Mouse (Mus musculus) liver, adult 2 months (tissue): ENCODE data around the gene Card10. TPM values are rescaled to one million over a fixed set of nuclear protein-coding genes. Genes with fewer than 3 reads are reported as not detected.

Source experiments
- DNase-seq: peaks from one replicate; pipeline ENCODE4 v3.0.0-alpha.2; 2011; ENCODE audit warnings: low read depth, low spot score; ENCODE audit errors: extremely low read depth
- H3K27ac ChIP-seq: fragments of 200-500 bp; replicated peaks from 2 replicates; pipeline ENCODE4 v1.5.1; 2012; ENCODE audit warnings: low read depth, mild to moderate bottlenecking, control low read depth, inconsistent platforms, low read length; ENCODE audit not compliant: insufficient read depth
- H3K27me3 ChIP-seq: fragments of 200-500 bp; 2 replicates; pipeline ENCODE4 v1.6.1; 2012; ENCODE audit warnings: mild to moderate bottlenecking, moderate library complexity, low read length, inconsistent platforms; ENCODE audit not compliant: control insufficient read depth, insufficient read depth
- H3K36me3 ChIP-seq: fragments of 200-500 bp; 2 replicates; pipeline ENCODE4 v1.6.1; 2012; ENCODE audit warnings: low read length, inconsistent platforms; ENCODE audit not compliant: control insufficient read depth, insufficient read depth
- H3K4me1 ChIP-seq: fragments of 200-500 bp; 2 replicates; pipeline ENCODE4 v1.6.1; 2011; ENCODE audit warnings: low read length; ENCODE audit not compliant: control insufficient read depth, insufficient read depth
- H3K4me3 ChIP-seq: fragments of 200-500 bp; 2 replicates; pipeline ENCODE4 v1.5.1; 2011; ENCODE audit warnings: low read depth, mild to moderate bottlenecking, control low read depth, low read length, moderate library complexity; ENCODE audit not compliant: insufficient read depth
- H3K79me2 ChIP-seq: fragments of 200-500 bp; 2 replicates; pipeline ENCODE4 v1.6.1; 2012; ENCODE audit warnings: inconsistent platforms, mild to moderate bottlenecking, low read length, moderate library complexity; ENCODE audit not compliant: control insufficient read depth, insufficient read depth
- H3K9ac ChIP-seq: fragments of 200-500 bp; 2 replicates; pipeline ENCODE4 v1.6.1; 2012; ENCODE audit warnings: low read depth, mild to moderate bottlenecking, control low read depth, inconsistent platforms, low read length
- CTCF ChIP-seq: fragments of 200-500 bp; IDR thresholded peaks from 2 replicates; pipeline ENCODE4 v1.5.1; 2011; ENCODE audit warnings: low read depth, low read length, control low read depth
- POLR2A ChIP-seq: fragments of 200-500 bp; IDR thresholded peaks from 2 replicates; pipeline ENCODE4 v1.6.1; 2011; ENCODE audit warnings: low read length, control low read depth; ENCODE audit not compliant: insufficient read depth; ENCODE audit errors: extremely low read depth
- WGBS: fragments of 180-500 bp; shearing (Covaris S2); methylation state at CpG from one replicate; pipeline ENCODE4 v1.1.7; 2018; 5-methylcytosine and 5-hydroxymethylcytosine counted together
- polyA plus RNA-seq: library from polyadenylated mRNA; depleted of rRNA; stranded (reverse); fragments of >200 nt; gene quantifications from 2 replicates; pipeline ENCODE4 v1.2.3, GENCODE M21; 2012
- total RNA-seq: library from RNA; depleted of rRNA; stranded (reverse); fragments of >200 nt; gene quantifications from 2 replicates; pipeline ENCODE4 v1.2.3, GENCODE M21; 2014

Card10 gene
- total and polyA plus RNA-seq, 2 experiments, result 2.7 to 18.7 TPM

DNA sequence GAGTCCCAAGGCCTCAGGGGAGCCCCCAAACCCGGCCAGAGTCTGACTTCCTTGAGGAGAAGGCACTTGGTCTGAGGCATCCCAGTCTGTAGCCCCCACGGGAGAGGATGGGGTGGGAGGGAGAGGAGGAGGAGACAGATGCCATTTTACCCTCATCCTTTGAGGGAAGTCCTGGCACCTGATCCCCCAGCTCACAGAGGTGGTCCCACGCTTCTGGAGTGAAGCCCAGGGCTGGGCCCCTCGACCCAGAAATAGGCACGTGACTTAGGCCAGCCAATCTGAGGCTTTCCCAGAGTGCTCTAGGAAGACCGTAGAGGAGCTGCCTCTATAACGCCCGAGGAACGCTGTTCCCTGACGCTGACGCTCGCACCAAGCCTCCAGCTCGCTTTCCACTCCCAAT, 41.7 kb downstream of the Card10 start:
- Histone ChIP-seq H3K27me3 (no peaks in the 10 kb centered on the region), H3K4me3 (no peak overlapping the region), H3K4me1 (0 out of 2 replicates have a peak, but pooled peaks cover 2% of the 10 kb centered on the region), H3K79me2 (no peaks in the 10 kb centered on the region), H3K27ac (no peak overlapping the region), H3K9ac (no peak overlapping the region), H3K36me3 (no peaks in the 10 kb centered on the region)
- TF ChIP-seq CTCF (no peak), POLR2A (no peak)
- DNase-seq, result no peak
- WGBS, result 83% methylated on average over 13 of the region's 13 CpGs

DNA sequence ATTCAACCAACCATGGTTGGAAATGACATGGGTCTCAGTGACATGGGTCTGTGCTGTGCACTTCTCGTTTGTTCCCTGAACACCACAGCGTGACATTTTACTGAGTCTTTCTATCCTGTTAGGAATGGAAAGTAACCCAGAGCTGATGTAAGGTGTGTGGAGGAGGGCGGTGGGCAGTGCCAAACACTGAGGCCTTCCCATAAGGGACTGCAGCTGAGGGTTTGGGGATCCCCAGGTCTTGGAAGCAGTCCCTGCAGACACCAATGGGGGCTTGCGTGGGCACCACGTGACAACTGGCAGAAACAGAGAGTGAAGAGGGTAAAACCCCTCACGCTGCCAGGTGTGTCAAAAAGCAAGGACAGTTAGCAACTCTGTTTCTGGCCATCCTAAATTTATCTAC, 44.7 kb downstream of the Card10 start:
- DNase-seq, result no peak
- H3K4me3 ChIP-seq, result no peak overlapping the region
- H3K4me1 ChIP-seq, result 0 out of 2 replicates have a peak, but pooled peaks cover 2% of the 10 kb centered on the region
- no peak overlapping the region for H3K27ac ChIP-seq
- no peaks in the 10 kb centered on the region for H3K27me3 ChIP-seq
- no peaks in the 10 kb centered on the region for H3K79me2 ChIP-seq
- H3K36me3 ChIP-seq, result no peaks in the 10 kb centered on the region
- no peak overlapping the region for H3K9ac ChIP-seq
- TF ChIP-seq CTCF, result no peak
- TF ChIP-seq POLR2A, result no peak
- WGBS, result 90% methylated on average over 6 of the region's 6 CpGs

DNA sequence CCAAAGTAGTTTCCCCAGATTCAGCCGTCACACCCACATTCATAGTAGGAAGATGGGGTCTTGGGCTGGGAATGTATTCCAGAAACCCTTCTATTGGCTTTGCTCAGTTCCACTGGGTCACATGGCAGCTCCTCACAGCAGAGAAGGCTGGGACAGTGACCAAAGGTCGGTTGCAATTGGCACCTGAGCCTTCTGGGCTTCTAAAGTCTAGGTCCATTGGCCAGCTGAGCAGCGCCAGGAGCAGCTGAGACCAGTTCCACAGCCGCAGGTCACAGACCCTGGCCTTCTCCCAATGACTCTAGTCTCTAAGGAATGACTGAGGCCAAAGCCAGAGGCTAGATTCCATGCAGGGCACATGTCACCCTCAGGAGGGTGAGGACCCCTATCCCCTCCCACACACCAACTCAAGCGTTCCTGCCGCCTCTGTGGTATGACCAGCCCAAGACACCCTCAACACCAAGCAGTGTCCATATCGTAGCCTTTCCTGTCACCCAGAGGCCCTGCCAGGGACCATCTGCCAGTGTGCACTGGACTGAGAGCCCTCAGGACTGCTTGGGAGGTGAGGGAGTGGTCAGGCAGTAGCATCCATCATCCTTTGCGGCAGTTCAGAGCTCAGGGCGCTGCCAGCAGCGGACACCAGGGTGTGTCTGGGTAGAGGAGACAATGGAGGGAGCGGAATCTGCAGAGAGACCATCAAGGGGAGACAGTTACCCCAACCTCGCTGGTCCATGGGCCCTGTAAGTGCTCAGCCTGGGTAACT, 46.7 kb downstream of the Card10 start:
- peak; percentile 79 for DNase-seq
- TF ChIP-seq POLR2A, result no peak
- no peak for TF ChIP-seq CTCF
- WGBS, result 72% methylated on average over 12 of the region's 12 CpGs
- Histone ChIP-seq H3K27me3 (no peaks in the 10 kb centered on the region), H3K36me3 (no peaks in the 10 kb centered on the region), H3K9ac (no peak overlapping the region), H3K4me1 (0 out of 2 replicates have a peak, but pooled peaks cover 2% of the 10 kb centered on the region), H3K4me3 (no peak overlapping the region), H3K27ac (no peak overlapping the region), H3K79me2 (no peaks in the 10 kb centered on the region)

- no peaks in the 10 kb centered on the region for H3K79me2 ChIP-seq
- 0 out of 2 replicates have a peak, but pooled peaks cover 2% of the 10 kb centered on the region for H3K4me1 ChIP-seq
- H3K27me3 ChIP-seq, result no peaks in the 10 kb centered on the region
- WGBS, result 39% methylated on average over 3 of the region's 3 CpGs
- no peak for TF ChIP-seq POLR2A
- TF ChIP-seq CTCF, result no peak
- H3K27ac ChIP-seq, result no peak overlapping the region
- peak; percentile 34 for DNase-seq
- no peaks in the 10 kb centered on the region for H3K36me3 ChIP-seq
- H3K4me3 ChIP-seq, result no peak overlapping the region
- H3K9ac ChIP-seq, result no peak overlapping the region
These were observed 47.6 kb downstream of the Card10 start for GRCm38 (mm10) chr15:78755226-78755625.

DNA sequence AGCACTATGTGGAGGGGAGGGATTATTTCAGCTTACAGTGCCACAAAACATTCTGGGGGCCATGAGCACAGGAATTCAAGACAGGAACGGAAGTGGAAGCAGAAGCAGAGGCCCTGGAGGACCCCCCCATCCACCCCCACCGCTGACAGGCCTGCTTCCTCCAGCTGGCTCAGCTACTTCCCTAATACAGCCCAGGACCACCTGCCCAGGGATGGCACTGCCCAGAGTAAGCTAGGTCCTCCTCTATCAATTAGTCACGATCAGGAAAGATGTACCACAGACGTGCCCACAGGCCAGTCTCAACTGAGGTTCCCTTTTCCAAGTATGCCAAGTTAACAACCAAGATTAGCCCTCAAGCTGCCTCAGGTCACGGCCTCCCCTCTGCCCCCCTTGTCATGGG, 48.7 kb downstream of the Card10 start:
- no peaks in the 10 kb centered on the region for H3K27me3 ChIP-seq
- no peak overlapping the region for H3K9ac ChIP-seq
- H3K4me3 ChIP-seq, result no peak overlapping the region
- H3K27ac ChIP-seq, result no peak overlapping the region
- H3K79me2 ChIP-seq, result no peaks in the 10 kb centered on the region
- H3K4me1 ChIP-seq, result 0 out of 2 replicates have a peak, but pooled peaks cover 2% of the 10 kb centered on the region
- TF ChIP-seq POLR2A (no peak), CTCF (no peak)
- no peaks in the 10 kb centered on the region for H3K36me3 ChIP-seq
- no peak for DNase-seq
- WGBS, result 73% methylated on average over 5 of the region's 5 CpGs

DNA sequence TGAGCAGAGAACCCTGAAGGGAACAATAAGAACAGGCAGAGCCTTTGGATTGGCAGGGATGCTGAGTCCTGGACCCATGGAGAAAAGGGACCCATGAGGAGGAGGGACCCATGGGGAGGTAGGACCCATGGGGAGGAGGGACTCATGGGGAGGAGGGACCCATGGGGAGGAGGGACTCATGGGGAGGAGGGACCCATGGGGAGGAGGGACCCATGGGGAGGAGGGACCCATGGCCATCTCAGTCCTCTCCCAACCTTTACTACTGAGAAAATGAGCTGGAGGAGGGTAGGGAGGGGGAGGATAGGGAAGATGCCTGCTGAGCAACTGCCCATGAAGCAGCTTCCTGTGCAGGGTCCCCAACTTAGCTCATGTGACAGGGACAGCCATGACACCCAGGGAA, 49.9 kb downstream of the Card10 start:
- no peaks in the 10 kb centered on the region for H3K79me2 ChIP-seq
- no peak overlapping the region for H3K9ac ChIP-seq
- H3K36me3 ChIP-seq, result no peaks in the 10 kb centered on the region
- no peaks in the 10 kb centered on the region for H3K27me3 ChIP-seq
- no peak for TF ChIP-seq CTCF
- no peak for TF ChIP-seq POLR2A
- no peak for DNase-seq
- no peak overlapping the region for H3K4me3 ChIP-seq
- no peak overlapping the region for H3K27ac ChIP-seq
- 0 out of 2 replicates have a peak, but pooled peaks cover 2% of the 10 kb centered on the region for H3K4me1 ChIP-seq
